17 mouse cellular contexts compared by ENCODE assay signal in the genomic region with DNA sequence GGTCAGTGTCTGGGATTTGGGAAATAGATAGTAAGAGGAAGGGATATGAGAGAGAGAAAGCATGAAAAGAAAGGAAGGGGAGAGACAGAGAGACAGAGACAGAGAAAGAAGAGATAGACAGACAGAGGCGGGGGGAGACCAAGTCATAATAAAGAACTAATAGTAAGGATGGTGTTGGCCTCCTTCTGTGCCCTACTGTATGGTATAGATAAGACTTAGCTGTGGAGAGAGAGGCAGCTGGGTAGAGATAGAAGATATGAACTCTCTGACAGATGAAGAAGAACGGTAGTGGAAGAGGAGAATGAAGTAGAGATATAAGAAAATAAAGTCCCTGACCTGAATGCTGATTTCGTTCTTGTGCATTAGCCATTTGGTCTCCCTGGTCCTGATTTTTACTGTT.
"Had no signal": no experiment of that assay in that cellular context is flagged by ENCODE, and none has a peak within 500 bp of the region (broad histone marks: within the 10 kb centered on the region; RNA-seq: fewer than 3 reads in every experiment).

No protein-coding gene starts in this region.

- DNase-seq: kidney, adult 18-20 months; kidney, postnatal 25 days; layer of hippocampus, adult 9-11 months; layer of hippocampus, postnatal 36 days; lung, postnatal 14 days; right cerebral cortex, postnatal 14 days; thymus, adult 18-20 months; thymus, postnatal 14 days had no signal

- ATAC-seq: intestine, embryonic 15.5 days; midbrain, embryonic 15.5 days had no signal

- H3K9me3 ChIP-seq: intestine, embryonic 15.5 days; kidney, embryonic 15.5 days; limb, embryonic 15.5 days; lung, embryonic 15.5 days; megakaryocyte, embryonic 14.5 days; midbrain, embryonic 15.5 days; neural tube, embryonic 13.5 days had no signal

- H3K9ac ChIP-seq: intestine, embryonic 15.5 days; kidney, embryonic 15.5 days; limb, embryonic 15.5 days; lung, embryonic 15.5 days; midbrain, embryonic 15.5 days; neural tube, embryonic 13.5 days had no signal

- H3K4me1 ChIP-seq: intestine, embryonic 15.5 days; kidney, embryonic 15.5 days; limb, embryonic 15.5 days; lung, embryonic 15.5 days; megakaryocyte, embryonic 14.5 days; midbrain, embryonic 15.5 days; neural tube, embryonic 13.5 days had no signal

- H3K4me2 ChIP-seq: intestine, embryonic 15.5 days; kidney, embryonic 15.5 days; limb, embryonic 15.5 days; lung, embryonic 15.5 days; midbrain, embryonic 11.5 days; midbrain, embryonic 15.5 days; neural tube, embryonic 13.5 days had no signal

- H3K27me3 ChIP-seq: intestine, embryonic 15.5 days; kidney, embryonic 15.5 days; limb, embryonic 15.5 days; lung, embryonic 15.5 days; megakaryocyte, embryonic 14.5 days; midbrain, embryonic 15.5 days; neural tube, embryonic 13.5 days had no signal

- H3K27ac ChIP-seq: intestine, embryonic 15.5 days; kidney, embryonic 15.5 days; limb, embryonic 15.5 days; lung, embryonic 15.5 days; macrophage; midbrain, embryonic 15.5 days; neural tube, embryonic 13.5 days had no signal

- H3K4me3 ChIP-seq: intestine, embryonic 15.5 days; kidney, embryonic 15.5 days; limb, embryonic 15.5 days; lung, embryonic 15.5 days; megakaryocyte, embryonic 14.5 days; midbrain, embryonic 15.5 days; neural tube, embryonic 13.5 days had no signal

- H3K36me3 ChIP-seq: intestine, embryonic 15.5 days; kidney, embryonic 15.5 days; limb, embryonic 15.5 days; lung, embryonic 15.5 days; midbrain, embryonic 15.5 days; neural tube, embryonic 13.5 days had no signal
